Mouse (Mus musculus) thymus, adult 18-20 months (tissue): ENCODE measurements around the gene Chaf1a.

Experiments
- DNase-seq, 2 experiments: peaks; one replicate each; pipeline ENCODE4 v3.0.0; 2022; ENCODE audit warnings: mixed read lengths in 2 of 2

Gene Chaf1a

GRCm38 (mm10) chr17:56040030-56040856, at the start of gene Chaf1a:
Gene Chaf1a (plus strand): TSS chr17:56040439.
- DNase-seq, result peak; percentile 92 to 93

GRCm38 (mm10) chr17:55996007-55996406, 44.2 kb upstream of the Chaf1a start:
- no peak for DNase-seq

GRCm38 (mm10) chr17:55999794-56000499, 40.3 kb upstream of the Chaf1a start:
- no peak for DNase-seq

GRCm38 (mm10) chr17:56003000-56003399, 37.2 kb upstream of the Chaf1a start:
- DNase-seq, result no peak

GRCm38 (mm10) chr17:56005415-56006061, 34.7 kb upstream of the Chaf1a start, which contains the start of the genes Stap2 and Mpnd:
Gene Stap2 (minus strand): TSS chr17:56005584.
Gene Mpnd (plus strand): TSS chr17:56005711.
- DNase-seq, result no peak

- no peak for DNase-seq
Measured at GRCm38 (mm10) chr17:56006956-56007355, 33.3 kb upstream of the Chaf1a start.

- DNase-seq, result no peak
Measured at GRCm38 (mm10) chr17:56007444-56008355, 32.5 kb upstream of the Chaf1a start.

GRCm38 (mm10) chr17:56008356-56009087, 31.7 kb upstream of the Chaf1a start:
- DNase-seq, result peak; percentile 82 to 90

GRCm38 (mm10) chr17:56009088-56009961, 30.9 kb upstream of the Chaf1a start:
- peak; percentile 88 to 91 for DNase-seq

GRCm38 (mm10) chr17:56009962-56010240, 30.3 kb upstream of the Chaf1a start:
- DNase-seq, result no peak

- no peak for DNase-seq
Measured at GRCm38 (mm10) chr17:56010255-56010654, 30.0 kb upstream of the Chaf1a start.

GRCm38 (mm10) chr17:56010681-56011080, 29.6 kb upstream of the Chaf1a start:
- DNase-seq, result no peak

- no peak for DNase-seq
Measured at GRCm38 (mm10) chr17:56011441-56011840, 28.8 kb upstream of the Chaf1a start.

- no peak for DNase-seq
Measured at GRCm38 (mm10) chr17:56015293-56015692, 24.9 kb upstream of the Chaf1a start.

GRCm38 (mm10) chr17:56016382-56016781, 23.9 kb upstream of the Chaf1a start:
- no peak for DNase-seq

- DNase-seq, result no peak
Measured at GRCm38 (mm10) chr17:56016793-56017785, 23.1 kb upstream of the Chaf1a start.

GRCm38 (mm10) chr17:56017848-56018247, 22.4 kb upstream of the Chaf1a start:
- DNase-seq, result no peak

- DNase-seq, result peak; percentile 64 to 70
Measured at GRCm38 (mm10) chr17:56018347-56019131, 21.7 kb upstream of the Chaf1a start.
